Mouse (Mus musculus) lung, embryonic 16.5 days (tissue): ENCODE data around the gene Txnip. TPM values are rescaled to one million over a fixed set of nuclear protein-coding genes. Genes with fewer than 3 reads are reported as not detected.
A peak's percentile ranks its signal among the peaks of the same experiment; 100 is the strongest.

Source experiments
- ATAC-seq: fragments of 200-750 bp; cut with Nextera tagmentation; 2 replicates; pipeline ENCODE4 v1.8.0; 2017; ENCODE audit warnings: low read depth, mild to moderate bottlenecking, moderate library complexity
- H3K27ac ChIP-seq: fragments of 300-500 bp; sonication (generic); 2 replicates; pipeline ENCODE4 v1.5.1; 2014; ENCODE audit warnings: mild to moderate bottlenecking, control low read depth, low read length
- H3K27me3 ChIP-seq: fragments of 300-500 bp; sonication (generic); 2 replicates; pipeline ENCODE4 v1.6.1; 2014; ENCODE audit warnings: low read depth, low read length, mixed read lengths; ENCODE audit not compliant: control insufficient read depth, insufficient read depth
- H3K36me3 ChIP-seq: fragments of 300-500 bp; sonication (generic); 2 replicates; pipeline ENCODE4 v1.6.1; 2014; ENCODE audit warnings: low read length; ENCODE audit not compliant: control insufficient read depth, insufficient read depth
- H3K4me1 ChIP-seq: fragments of 300-500 bp; sonication (generic); replicated peaks from 2 replicates; pipeline ENCODE4 v1.6.1; 2014; ENCODE audit warnings: low read length, mixed read lengths; ENCODE audit not compliant: control insufficient read depth, insufficient read depth
- H3K4me2 ChIP-seq: fragments of 300-500 bp; sonication (generic); 2 replicates; pipeline ENCODE4 v1.6.1; 2014; ENCODE audit warnings: low read depth, low read length, control low read depth
- H3K4me3 ChIP-seq: fragments of 300-500 bp; sonication (generic); 2 replicates; pipeline ENCODE4 v1.5.1; 2014; ENCODE audit warnings: mild to moderate bottlenecking, low read length, control low read depth
- H3K9ac ChIP-seq: fragments of 300-500 bp; sonication (generic); 2 replicates; pipeline ENCODE4 v1.6.1; 2014; ENCODE audit warnings: low read length, control low read depth
- H3K9me3 ChIP-seq: fragments of 300-500 bp; sonication (generic); 2 replicates; pipeline ENCODE4 v1.6.1; 2016; ENCODE audit warnings: low read length; ENCODE audit not compliant: control insufficient read depth
- WGBS: fragments of 180-500 bp; shearing (Covaris S2); extraction: QIAGEN DNeasy Blood & Tissue Kit; methylation state at CpG from one replicate; pipeline ENCODE4 v1.1.7; 2014; 5-methylcytosine and 5-hydroxymethylcytosine counted together
- polyA plus RNA-seq: library from polyadenylated mRNA; unstranded; fragments of >200 nt; fragmentation: Nextera tagmentation; extraction: Ambion mirVana; gene quantifications from 2 replicates; pipeline ENCODE4 v1.2.1, GENCODE M21; 2015

The Txnip gene
- polyA plus RNA-seq, 1 experiment from 2014 or later, result 184 TPM

- Histone ChIP-seq H3K27ac (peak within 1 kb of the TSS; percentile 87), H3K27me3 (peaks cover 18% of the 10 kb centered on the region), H3K4me3 (peak within 1 kb of the TSS; percentile 69), H3K4me2 (peak within 1 kb of the TSS; percentile 81), H3K9ac (peak within 1 kb of the TSS; percentile 78), H3K4me1 (peaks cover 21% of the 10 kb centered on the region), H3K36me3 (no peaks in the 10 kb centered on the region), H3K9me3 (no peaks in the 10 kb centered on the region)
- peak; percentile 92 for ATAC-seq
- 0% methylated on average over 36 of the region's 38 CpGs for WGBS
These were observed 36.2 kb downstream of the Txnip start, which contains the start of gene Polr3gl for GRCm38 (mm10) chr3:96593790-96594560. Gene Polr3gl (minus strand): TSS chr3:96594181.

- Histone ChIP-seq H3K27ac (no peak overlapping the region), H3K9ac (no peak overlapping the region), H3K4me2 (no peak overlapping the region), H3K4me3 (no peak overlapping the region), H3K36me3 (no peaks in the 10 kb centered on the region), H3K9me3 (no peaks in the 10 kb centered on the region), H3K27me3 (peaks cover 22% of the 10 kb centered on the region), H3K4me1 (peaks cover 21% of the 10 kb centered on the region)
- 81% methylated on average over 5 of the region's 5 CpGs for WGBS
- no peak for ATAC-seq
These were observed 37.1 kb downstream of the Txnip start for GRCm38 (mm10) chr3:96594851-96595250.

- no peak overlapping the region; the same call in 1 of the 2 replicates for H3K4me3 ChIP-seq
- WGBS, result 26% methylated on average over 6 of the region's 6 CpGs
- H3K4me2 ChIP-seq, result no peak overlapping the region
- no peak overlapping the region for H3K27ac ChIP-seq
- no peaks in the 10 kb centered on the region for H3K36me3 ChIP-seq
- peaks cover 22% of the 10 kb centered on the region for H3K27me3 ChIP-seq
- H3K9ac ChIP-seq, result no peak overlapping the region
- ATAC-seq, result no peak
- peaks cover 24% of the 10 kb centered on the region for H3K4me1 ChIP-seq
- H3K9me3 ChIP-seq, result no peaks in the 10 kb centered on the region
These were observed 37.9 kb downstream of the Txnip start for GRCm38 (mm10) chr3:96595661-96596060.

GRCm38 (mm10) chr3:96596228-96596707, 38.5 kb downstream of the Txnip start, which contains the start of gene Ankrd34a:
Gene Ankrd34a (plus strand): TSS chr3:96596636.
- WGBS, result 1% methylated on average over 22 of the region's 23 CpGs
- H3K9me3 ChIP-seq, result no peaks in the 10 kb centered on the region
- peak within 1 kb of the TSS; percentile 56 for H3K4me3 ChIP-seq
- peaks cover 22% of the 10 kb centered on the region for H3K27me3 ChIP-seq
- peaks cover 24% of the 10 kb centered on the region for H3K4me1 ChIP-seq
- H3K9ac ChIP-seq, result peak within 1 kb of the TSS; percentile 68
- H3K27ac ChIP-seq, result no peak within 1 kb of the TSS; the same call in 1 of the 2 replicates
- no peak for ATAC-seq
- H3K36me3 ChIP-seq, result no peaks in the 10 kb centered on the region
- H3K4me2 ChIP-seq, result peak within 1 kb of the TSS; percentile 88

- 2% methylated on average over 11 of the region's 12 CpGs for WGBS
- H3K9me3 ChIP-seq, result no peaks in the 10 kb centered on the region
- peaks cover 24% of the 10 kb centered on the region for H3K4me1 ChIP-seq
These were observed 39.1 kb downstream of the Txnip start for GRCm38 (mm10) chr3:96596855-96597254.

DNA sequence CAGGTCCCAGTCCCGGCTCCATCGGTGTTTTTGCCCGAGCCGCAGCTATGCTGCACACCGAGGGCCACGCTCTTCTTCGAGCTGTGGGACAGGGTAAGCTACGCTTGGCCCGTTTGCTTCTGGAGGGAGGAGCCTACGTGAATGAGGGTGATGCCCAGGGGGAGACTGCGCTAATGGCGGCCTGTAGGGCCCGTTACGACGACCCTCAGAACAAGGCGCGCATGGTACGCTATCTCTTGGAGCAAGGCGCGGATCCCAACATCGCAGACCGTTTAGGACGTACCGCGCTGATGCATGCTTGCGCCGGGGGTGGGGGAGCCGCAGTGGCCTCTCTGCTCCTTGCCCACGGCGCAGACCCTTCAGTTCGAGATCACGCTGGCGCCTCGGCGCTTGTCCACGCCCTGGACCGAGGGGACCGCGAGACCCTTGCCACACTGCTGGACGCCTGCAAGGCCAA, 39.7 kb downstream of the Txnip start:
- Histone ChIP-seq H3K4me1 (peaks cover 24% of the 10 kb centered on the region), H3K4me3 (peak overlapping the region; percentile 56), H3K27me3 (peaks cover 22% of the 10 kb centered on the region), H3K36me3 (no peaks in the 10 kb centered on the region), H3K27ac (peak overlapping the region; percentile 50), H3K4me2 (peak overlapping the region; percentile 88), H3K9me3 (no peaks in the 10 kb centered on the region), H3K9ac (peak overlapping the region; percentile 68)
- ATAC-seq, result no peak
- WGBS, result under 1% methylated on average over 40 of the region's 40 CpGs

More at GRCm38 (mm10) chr3:96596855-96597254, 39.1 kb downstream of the Txnip start:
- no peak for ATAC-seq
- no peak overlapping the region for H3K27ac ChIP-seq
- H3K36me3 ChIP-seq, result no peaks in the 10 kb centered on the region
- H3K4me3 ChIP-seq, result peak overlapping the region; percentile 56
- H3K9ac ChIP-seq, result peak overlapping the region; percentile 68
- H3K27me3 ChIP-seq, result peaks cover 22% of the 10 kb centered on the region
- peak overlapping the region; percentile 88 for H3K4me2 ChIP-seq

GRCm38 (mm10) chr3:96598156-96599068, 40.7 kb downstream of the Txnip start:
- peaks cover 22% of the 10 kb centered on the region for H3K27me3 ChIP-seq
- ATAC-seq, result peak; percentile 17; the same call in 1 of the 2 replicates
- H3K36me3 ChIP-seq, result no peaks in the 10 kb centered on the region
- peak overlapping the region; percentile 50 for H3K27ac ChIP-seq
- H3K9ac ChIP-seq, result peak overlapping the region; percentile 68
- H3K4me3 ChIP-seq, result peak overlapping the region; percentile 56
- 2% methylated on average over 52 of the region's 54 CpGs for WGBS
- no peaks in the 10 kb centered on the region for H3K9me3 ChIP-seq
- H3K4me1 ChIP-seq, result peaks cover 25% of the 10 kb centered on the region
- H3K4me2 ChIP-seq, result peak overlapping the region; percentile 88

DNA sequence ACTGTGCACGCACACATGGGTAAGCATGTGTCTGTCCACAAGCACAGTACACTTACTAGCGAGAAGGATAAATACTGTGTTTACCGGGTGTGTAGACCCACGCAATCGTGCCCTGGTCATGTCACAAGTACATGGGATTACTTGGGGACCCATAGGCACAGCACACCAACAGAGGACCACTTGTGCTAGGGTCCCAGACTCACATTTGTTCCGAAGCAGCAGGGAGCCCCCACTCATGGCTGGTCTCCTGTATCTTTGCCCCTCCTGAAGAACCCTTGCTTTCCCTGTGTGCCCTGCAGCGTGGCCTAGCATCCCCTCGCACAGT, 41.3 kb downstream of the Txnip start:
- H3K27ac ChIP-seq, result no peak overlapping the region
- no peaks in the 10 kb centered on the region for H3K9me3 ChIP-seq
- ATAC-seq, result no peak
- peaks cover 22% of the 10 kb centered on the region for H3K27me3 ChIP-seq
- no peak overlapping the region for H3K4me3 ChIP-seq
- no peak overlapping the region for H3K9ac ChIP-seq
- H3K4me2 ChIP-seq, result no peak overlapping the region
- H3K4me1 ChIP-seq, result peaks cover 26% of the 10 kb centered on the region
- 63% methylated on average over 8 of the region's 8 CpGs for WGBS
- no peaks in the 10 kb centered on the region for H3K36me3 ChIP-seq

GRCm38 (mm10) chr3:96599411-96599810, 41.7 kb downstream of the Txnip start:
- peaks cover 22% of the 10 kb centered on the region for H3K27me3 ChIP-seq
- 76% methylated on average over 3 of the region's 3 CpGs for WGBS
- no peaks in the 10 kb centered on the region for H3K9me3 ChIP-seq
- no peak overlapping the region for H3K4me2 ChIP-seq
- H3K27ac ChIP-seq, result no peak overlapping the region
- no peak overlapping the region for H3K9ac ChIP-seq
- H3K36me3 ChIP-seq, result no peaks in the 10 kb centered on the region
- H3K4me1 ChIP-seq, result peaks cover 27% of the 10 kb centered on the region
- ATAC-seq, result no peak
- H3K4me3 ChIP-seq, result no peak overlapping the region
